Mouse (Mus musculus): Measurements from ENCODE around the gene Capn13.
"Not testable (repeated sequence)": the region's sequence is repeated elsewhere in the genome, so short reads cannot be mapped to it uniquely, and the experiment has no call there.

The Capn13 gene

GRCm38 (mm10) chr17:73273809-73274208 is 126.9 kb downstream of the Capn13 start:
- no peak for DNase-seq (ENCODE audit: low read depth)

- DNase-seq (ENCODE audit: low read depth), result peak; percentile 72
Measured at GRCm38 (mm10) chr17:73271797-73272600, 128.7 kb downstream of the Capn13 start.

GRCm38 (mm10) chr17:73270871-73271796 is 129.5 kb downstream of the Capn13 start:
- no peak for DNase-seq (ENCODE audit: low read depth)

- DNase-seq (ENCODE audit: low read depth), result peak; percentile 99
Measured at GRCm38 (mm10) chr17:73263077-73263501, 137.6 kb downstream of the Capn13 start.

GRCm38 (mm10) chr17:73262558-73262957 is 138.1 kb downstream of the Capn13 start:
- DNase-seq (ENCODE audit: low read depth), result no peak

GRCm38 (mm10) chr17:73259258-73259657 is 141.4 kb downstream of the Capn13 start:
- DNase-seq (ENCODE audit: low read depth), result not testable (repeated sequence)

GRCm38 (mm10) chr17:73258620-73259019 is 142.0 kb downstream of the Capn13 start:
- DNase-seq (ENCODE audit: low read depth), result peak; percentile 49

All from NIH3T3 (cell line).